8 mouse cellular contexts compared by ENCODE assay signal in the genomic region with DNA sequence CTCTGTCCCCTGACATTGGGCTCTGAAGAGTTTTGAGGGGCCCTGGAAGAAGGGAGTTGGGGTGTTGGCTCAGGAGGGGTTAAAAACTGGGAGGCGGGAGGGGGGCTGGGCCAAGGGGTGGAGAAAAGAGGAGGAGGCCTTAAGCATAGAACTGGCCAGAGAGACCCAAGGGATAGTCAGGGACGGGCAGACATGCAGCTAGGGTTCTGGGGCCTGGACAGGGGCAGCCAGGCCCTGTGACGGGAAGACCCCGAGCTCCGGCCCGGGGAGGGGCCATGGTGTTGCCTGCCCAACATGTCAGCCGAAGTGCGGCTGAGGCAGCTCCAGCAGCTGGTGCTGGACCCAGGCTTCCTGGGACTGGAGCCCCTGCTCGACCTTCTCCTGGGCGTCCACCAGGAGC. TPM values are rescaled to one million over a fixed set of nuclear protein-coding genes. Genes with fewer than 3 reads are reported as not detected.
DNase-seq lines count a peak whose midpoint lies in the region; ATAC-seq and TF ChIP-seq lines count a peak whose summit lies in the region.

A gene (plus strand): TSS at position 149 of the 400 bp plus-strand sequence.

- H3K4me3 ChIP-seq in lung, embryonic 15.5 days, result peak within 1 kb of the TSS; percentile 40
- peak within 1 kb of the TSS; percentile 63 for H3K4me3 ChIP-seq in heart, embryonic 16.5 days (ENCODE audit: low read length)
- peak within 1 kb of the TSS; percentile 15 for H3K4me3 ChIP-seq in neural tube, embryonic 15.5 days (replicated peaks)

- peaks cover 46% of the 10 kb centered on the region for H3K4me1 ChIP-seq in lung, embryonic 15.5 days
- peaks cover 50% of the 10 kb centered on the region for H3K4me1 ChIP-seq in heart, embryonic 16.5 days (ENCODE audit: control insufficient read depth, insufficient read depth, low read length)
- peaks cover 46% of the 10 kb centered on the region for H3K4me1 ChIP-seq in neural tube, embryonic 15.5 days

- no peak for TF ChIP-seq POLR2A in brain, embryonic 14.5 days (IDR thresholded peaks at IDR 0.05; ENCODE audit: borderline replicate concordance, extremely low read depth, insufficient read depth, insufficient read length, poor library complexity, severe bottlenecking)

- ATAC-seq in lung, embryonic 15.5 days (ENCODE audit: borderline replicate concordance, extremely low read depth, low FRiP score, low TSS enrichment), result peak; percentile 66
- ATAC-seq in heart, embryonic 16.5 days (replicated peaks; ENCODE audit: extremely low read depth, insufficient read depth, low FRiP score), result peak; percentile 75
- no peak for ATAC-seq in neural tube, embryonic 15.5 days (ENCODE audit: low FRiP score)
- no peak for ATAC-seq in CD4-positive, CD25-positive, alpha-beta regulatory T cell, adult 4 months

- 37% methylated on average over 10 of the region's 10 CpGs for WGBS in lung, embryonic 15.5 days
- 26% methylated on average over 10 of the region's 10 CpGs for WGBS in heart, embryonic 16.5 days
- WGBS in neural tube, embryonic 15.5 days, result 55% methylated on average over 10 of the region's 10 CpGs

- H3K9ac ChIP-seq in lung, embryonic 15.5 days, result peak within 1 kb of the TSS; percentile 47
- H3K9ac ChIP-seq in heart, embryonic 16.5 days (ENCODE audit: low read length), result peak within 1 kb of the TSS; percentile 80
- 0 out of 2 replicates have a peak within 1 kb of the TSS, but pooled peaks have one; percentile 20 for H3K9ac ChIP-seq in neural tube, embryonic 15.5 days (replicated peaks)

- peaks cover 54% of the 10 kb centered on the region for H3K36me3 ChIP-seq in lung, embryonic 15.5 days
- H3K36me3 ChIP-seq in heart, embryonic 16.5 days (ENCODE audit: control insufficient read depth, insufficient read depth), result peaks cover 44% of the 10 kb centered on the region
- peaks cover 64% of the 10 kb centered on the region for H3K36me3 ChIP-seq in neural tube, embryonic 15.5 days

- intact Hi-C loops in left cerebral cortex, postnatal 25 days (cut with DNase I), result no loop called here

- no peak for DNase-seq in lung, postnatal 14 days
- no peak for DNase-seq in brain, embryonic 14.5 days (ENCODE audit: low read depth)
- no peak for DNase-seq in left cerebral cortex, postnatal 25 days (ENCODE audit: low spot score in 2 of 2)
- DNase-seq in cerebellum, adult 9-11 months, result no peak

- no peaks in the 10 kb centered on the region for H3K9me3 ChIP-seq in lung, embryonic 15.5 days
- H3K9me3 ChIP-seq in heart, embryonic 16.5 days (replicated peaks; ENCODE audit: control insufficient read depth, low read length), result no peaks in the 10 kb centered on the region
- no peaks in the 10 kb centered on the region for H3K9me3 ChIP-seq in neural tube, embryonic 15.5 days (replicated peaks)

- no peak for TF ChIP-seq CTCF in brain, embryonic 14.5 days (IDR thresholded peaks at IDR 0.05; ENCODE audit: borderline replicate concordance, extremely low read depth, insufficient read depth, insufficient read length)

- H3K27me3 ChIP-seq in lung, embryonic 15.5 days, result no peaks in the 10 kb centered on the region
- no peaks in the 10 kb centered on the region for H3K27me3 ChIP-seq in heart, embryonic 16.5 days (ENCODE audit: control insufficient read depth, insufficient read depth, low read length)
- H3K27me3 ChIP-seq in neural tube, embryonic 15.5 days (replicated peaks), result no peaks in the 10 kb centered on the region

- peak within 1 kb of the TSS; percentile 57 for H3K27ac ChIP-seq in lung, embryonic 15.5 days
- H3K27ac ChIP-seq in heart, embryonic 16.5 days (ENCODE audit: low read length), result peak within 1 kb of the TSS; percentile 95
- H3K27ac ChIP-seq in neural tube, embryonic 15.5 days (replicated peaks), result no peak within 1 kb of the TSS

- H3K4me2 ChIP-seq in lung, embryonic 15.5 days, result peak within 1 kb of the TSS; percentile 54
- H3K4me2 ChIP-seq in heart, embryonic 16.5 days (ENCODE audit: low read depth, low read length), result peak within 1 kb of the TSS; percentile 72
- peak within 1 kb of the TSS; percentile 40 for H3K4me2 ChIP-seq in neural tube, embryonic 15.5 days

RNA-seq across cellular contexts. Expression of the gene that starts here (rescaled TPM):
- polyA plus RNA-seq in lung, embryonic 15.5 days (2015; fragmentation: Nextera tagmentation; extraction: Ambion mirVana), result 24.2 and 27.1 TPM in 2 replicates
- polyA plus RNA-seq in brain, embryonic 14.5 days (2012; rRNA removed), result 67.1 and 74.8 TPM in 2 replicates
- 70.7 and 85.5 TPM in 2 replicates for polyA plus RNA-seq in heart, embryonic 16.5 days (2015; fragmentation: Nextera tagmentation; extraction: Ambion mirVana)
- 10 to 100 TPM; 25.0 to 37.5 TPM for total RNA-seq in left cerebral cortex, postnatal 25 days (2021)
- polyA plus RNA-seq in neural tube, embryonic 15.5 days (2015; fragmentation: Nextera tagmentation; extraction: Ambion mirVana), result 10.0 and 14.9 TPM in 2 replicates
- polyA plus RNA-seq in CD4-positive, CD25-positive, alpha-beta regulatory T cell, adult 4 months (2017; shearing (Covaris generic)), result under 1 TPM in 1 of 2 experiments, not detected in 1; 0.44 TPM

Comparison
In these comparisons a context has a peak if more than half of its experiments do, and no peak if none do; other contexts are left out.
1. ATAC-seq: peak in lung, embryonic 15.5 days (single experiment) and heart, embryonic 16.5 days (single experiment); none in neural tube, embryonic 15.5 days (single experiment) and CD4-positive, CD25-positive, alpha-beta regulatory T cell, adult 4 months (single experiment).
2. H3K9ac ChIP-seq: peak in every context shown above with its lines; median percentile 80 in heart, embryonic 16.5 days; 47 in lung, embryonic 15.5 days; 20 in neural tube, embryonic 15.5 days.
3. Peak in every context shown above with its lines, with median percentiles within 50 percentile points of each other: H3K4me2 ChIP-seq and H3K4me3 ChIP-seq.